Mouse (Mus musculus): ENCODE results near the gene Gm853.
"Not testable (repeated sequence)": the region's sequence is repeated elsewhere in the genome, so short reads cannot be mapped to it uniquely, and the experiment has no call there.

The Gm853 gene

GRCm38 (mm10) chr4:130222179-130222578, at the start of gene Gm853:
Gm853 (minus strand) TSS chr4:130222401.
- no peak for DNase-seq (ENCODE audit: low read depth, low spot score)

- no peak for DNase-seq (ENCODE audit: low read depth, low spot score)
Observed at GRCm38 (mm10) chr4:130270611-130271347, 48.6 kb upstream of the Gm853 start.

- DNase-seq (ENCODE audit: low read depth, low spot score) = no peak
Observed at GRCm38 (mm10) chr4:130270089-130270488, 47.9 kb upstream of the Gm853 start.

- DNase-seq (ENCODE audit: low read depth, low spot score) = no peak
Observed at GRCm38 (mm10) chr4:130268736-130269135, 46.5 kb upstream of the Gm853 start.

- peak; percentile 51 for DNase-seq (ENCODE audit: low read depth, low spot score)
Observed at GRCm38 (mm10) chr4:130267069-130267468, 44.9 kb upstream of the Gm853 start.

GRCm38 (mm10) chr4:130266601-130267000, 44.4 kb upstream of the Gm853 start:
- peak; percentile 88 for DNase-seq (ENCODE audit: low read depth, low spot score)

GRCm38 (mm10) chr4:130264698-130265349, 42.6 kb upstream of the Gm853 start:
- DNase-seq (ENCODE audit: low read depth, low spot score) = peak; percentile 80

GRCm38 (mm10) chr4:130264131-130264530, 41.9 kb upstream of the Gm853 start:
- DNase-seq (ENCODE audit: low read depth, low spot score) = no peak

- peak; percentile 71 for DNase-seq (ENCODE audit: low read depth, low spot score)
Observed at GRCm38 (mm10) chr4:130260406-130260805, 38.2 kb upstream of the Gm853 start.

GRCm38 (mm10) chr4:130252441-130253157, 30.4 kb upstream of the Gm853 start:
- DNase-seq (ENCODE audit: low read depth, low spot score) = peak; percentile 87

GRCm38 (mm10) chr4:130251763-130252162, 29.6 kb upstream of the Gm853 start:
- DNase-seq (ENCODE audit: low read depth, low spot score) = no peak

GRCm38 (mm10) chr4:130251172-130251705, 29.0 kb upstream of the Gm853 start:
- peak; percentile 72 for DNase-seq (ENCODE audit: low read depth, low spot score)

GRCm38 (mm10) chr4:130248636-130249035, 26.4 kb upstream of the Gm853 start:
- no peak for DNase-seq (ENCODE audit: low read depth, low spot score)

- peak; percentile 92 for DNase-seq (ENCODE audit: low read depth, low spot score)
Observed at GRCm38 (mm10) chr4:130246132-130246531, 23.9 kb upstream of the Gm853 start.

GRCm38 (mm10) chr4:130244749-130245148, 22.5 kb upstream of the Gm853 start:
- DNase-seq (ENCODE audit: low read depth, low spot score) = no peak

- DNase-seq (ENCODE audit: low read depth, low spot score) = not testable (repeated sequence)
Observed at GRCm38 (mm10) chr4:130243621-130244020, 21.4 kb upstream of the Gm853 start.

- DNase-seq (ENCODE audit: low read depth, low spot score) = no peak
Observed at GRCm38 (mm10) chr4:130242956-130243355, 20.8 kb upstream of the Gm853 start.

- peak; percentile 81 for DNase-seq (ENCODE audit: low read depth, low spot score)
Observed at GRCm38 (mm10) chr4:130240695-130241094, 18.5 kb upstream of the Gm853 start.

GRCm38 (mm10) chr4:130237607-130238006, 15.4 kb upstream of the Gm853 start:
- DNase-seq (ENCODE audit: low read depth, low spot score) = peak; percentile 49

- no peak for DNase-seq (ENCODE audit: low read depth, low spot score)
Observed at GRCm38 (mm10) chr4:130236361-130236760, 14.2 kb upstream of the Gm853 start.

GRCm38 (mm10) chr4:130224071-130224470, 1.9 kb upstream of the Gm853 start:
- DNase-seq (ENCODE audit: low read depth, low spot score) = no peak

- no peak for DNase-seq (ENCODE audit: low read depth, low spot score)
Observed at GRCm38 (mm10) chr4:130220176-130220575, 2.0 kb downstream of the Gm853 start.
